Mouse (Mus musculus) intestine, postnatal 0 days (tissue): ENCODE measurements around the gene Gucy1b2. TPM values are rescaled to one million over a fixed set of nuclear protein-coding genes. Genes with fewer than 3 reads are reported as not detected.

ENCODE experiments used
- ATAC-seq: fragments of 200-750 bp; cut with Nextera tagmentation; 2 replicates; pipeline ENCODE4 v1.8.0; 2017; ENCODE audit warnings: mild to moderate bottlenecking, moderate TSS enrichment, moderate library complexity
- H3K27ac ChIP-seq: fragments of 300-500 bp; sonication (generic); 2 replicates; pipeline ENCODE4 v1.5.1; 2014; ENCODE audit warnings: mild to moderate bottlenecking, low read depth, low read length, moderate library complexity
- H3K27me3 ChIP-seq: fragments of 300-500 bp; sonication (generic); replicated peaks from 2 replicates; pipeline ENCODE4 v1.6.1; 2014; ENCODE audit warnings: low read length, mixed read lengths; ENCODE audit not compliant: control insufficient read depth, insufficient read depth
- H3K36me3 ChIP-seq: fragments of 300-500 bp; sonication (generic); 2 replicates; pipeline ENCODE4 v1.6.1; 2014; ENCODE audit warnings: mild to moderate bottlenecking, moderate library complexity; ENCODE audit not compliant: control insufficient read depth, insufficient read depth
- H3K4me1 ChIP-seq: fragments of 300-500 bp; sonication (generic); replicated peaks from 2 replicates; pipeline ENCODE4 v1.6.1; 2014; ENCODE audit warnings: antibody characterized with exemption, low read length, mixed read lengths; ENCODE audit not compliant: control insufficient read depth, insufficient read depth
- H3K4me2 ChIP-seq: fragments of 300-500 bp; sonication (generic); replicated peaks from 2 replicates; pipeline ENCODE4 v1.6.1; 2014; ENCODE audit warnings: low read depth, mild to moderate bottlenecking, moderate library complexity
- H3K4me3 ChIP-seq: fragments of 300-500 bp; sonication (generic); 2 replicates; pipeline ENCODE4 v1.5.1; 2014; ENCODE audit warnings: low read depth, low read length
- H3K9ac ChIP-seq: fragments of 300-500 bp; sonication (generic); 2 replicates; pipeline ENCODE4 v1.6.1; 2014; ENCODE audit warnings: mild to moderate bottlenecking, low read depth, low read length
- H3K9me3 ChIP-seq: fragments of 300-500 bp; sonication (generic); 2 replicates; pipeline ENCODE4 v1.6.1; 2016; ENCODE audit warnings: mixed run types; ENCODE audit not compliant: control insufficient read depth
- CTCF ChIP-seq: sonication (generic); IDR thresholded peaks from 2 replicates; pipeline ENCODE4 v1.5.1; 2016; ENCODE audit warnings: low read depth, mild to moderate bottlenecking, control low read depth, antibody characterized with exemption, moderate library complexity
- WGBS: fragments of 180-500 bp; shearing (Covaris S2); extraction: QIAGEN DNeasy Blood & Tissue Kit; methylation state at CpG from one replicate; pipeline ENCODE4 v1.1.7; 2014; 5-methylcytosine and 5-hydroxymethylcytosine counted together
- polyA plus RNA-seq: library from polyadenylated mRNA; unstranded; fragments of >200 nt; fragmentation: Nextera tagmentation; extraction: Ambion mirVana; gene quantifications from 2 replicates; pipeline ENCODE4 v1.2.1, GENCODE M21; 2015

The Gucy1b2 gene
- polyA plus RNA-seq, 1 experiment from 2014 or later, result 0.07 TPM

GRCm38 (mm10) chr14:62453276-62453675 lies 2.8 kb downstream of the Gucy1b2 start:
- 83% methylated on average over 11 of the region's 11 CpGs for WGBS

GRCm38 (mm10) chr14:62450706-62451105 lies 5.4 kb downstream of the Gucy1b2 start:
- Histone ChIP-seq H3K27ac (no peak overlapping the region), H3K4me2 (no peak overlapping the region), H3K4me3 (no peak overlapping the region), H3K4me1 (no peaks in the 10 kb centered on the region), H3K9ac (no peak overlapping the region), H3K36me3 (no peaks in the 10 kb centered on the region), H3K27me3 (no peaks in the 10 kb centered on the region), H3K9me3 (no peaks in the 10 kb centered on the region)
- TF ChIP-seq CTCF, result no peak
- no peak for ATAC-seq
- 82% methylated on average over 1 of the region's 1 CpGs for WGBS

More at GRCm38 (mm10) chr14:62453276-62453675, 2.8 kb downstream of the Gucy1b2 start:
- no peaks in the 10 kb centered on the region for H3K4me1 ChIP-seq
- no peak overlapping the region for H3K4me3 ChIP-seq
- no peak overlapping the region for H3K27ac ChIP-seq
- no peak overlapping the region for H3K9ac ChIP-seq
- H3K4me2 ChIP-seq, result no peak overlapping the region
- no peak for ATAC-seq
- no peak for TF ChIP-seq CTCF
- no peaks in the 10 kb centered on the region for H3K36me3 ChIP-seq
- H3K9me3 ChIP-seq, result no peaks in the 10 kb centered on the region
- H3K27me3 ChIP-seq, result no peaks in the 10 kb centered on the region

- Histone ChIP-seq H3K27me3 (no peaks in the 10 kb centered on the region), H3K4me3 (no peak overlapping the region), H3K9me3 (no peaks in the 10 kb centered on the region), H3K4me2 (no peak overlapping the region), H3K4me1 (no peaks in the 10 kb centered on the region), H3K27ac (no peak overlapping the region), H3K36me3 (no peaks in the 10 kb centered on the region), H3K9ac (no peak overlapping the region)
- WGBS, result 54% methylated on average over 3 of the region's 3 CpGs
- no peak for ATAC-seq
- no peak for TF ChIP-seq CTCF
Observed at GRCm38 (mm10) chr14:62447214-62447548, 8.9 kb downstream of the Gucy1b2 start.

GRCm38 (mm10) chr14:62446385-62447213 lies 9.5 kb downstream of the Gucy1b2 start:
- Histone ChIP-seq H3K27me3 (no peaks in the 10 kb centered on the region), H3K9ac (no peak overlapping the region), H3K27ac (no peak overlapping the region), H3K4me2 (no peak overlapping the region), H3K4me3 (no peak overlapping the region), H3K36me3 (no peaks in the 10 kb centered on the region), H3K9me3 (no peaks in the 10 kb centered on the region), H3K4me1 (no peaks in the 10 kb centered on the region)
- 42% methylated on average over 7 of the region's 7 CpGs for WGBS
- TF ChIP-seq CTCF, result no peak
- peak; percentile 71 for ATAC-seq

GRCm38 (mm10) chr14:62443840-62444430 lies 12.2 kb downstream of the Gucy1b2 start:
- no peak for ATAC-seq
- WGBS, result 60% methylated on average over 6 of the region's 6 CpGs
- Histone ChIP-seq H3K27ac (no peak overlapping the region), H3K4me1 (no peaks in the 10 kb centered on the region), H3K27me3 (no peaks in the 10 kb centered on the region), H3K9ac (no peak overlapping the region), H3K9me3 (no peaks in the 10 kb centered on the region), H3K36me3 (no peaks in the 10 kb centered on the region), H3K4me2 (no peak overlapping the region), H3K4me3 (no peak overlapping the region)
- no peak for TF ChIP-seq CTCF

GRCm38 (mm10) chr14:62442971-62443370 lies 13.1 kb downstream of the Gucy1b2 start:
- no peak overlapping the region for H3K9ac ChIP-seq
- no peak overlapping the region for H3K4me2 ChIP-seq
- TF ChIP-seq CTCF, result no peak
- H3K4me1 ChIP-seq, result no peaks in the 10 kb centered on the region
- H3K27ac ChIP-seq, result no peak overlapping the region
- no peaks in the 10 kb centered on the region for H3K36me3 ChIP-seq
- WGBS, result 68% methylated on average over 1 of the region's 1 CpGs
- H3K4me3 ChIP-seq, result no peak overlapping the region
- H3K27me3 ChIP-seq, result no peaks in the 10 kb centered on the region
- no peak for ATAC-seq
- H3K9me3 ChIP-seq, result no peaks in the 10 kb centered on the region
